Mouse (Mus musculus) hindbrain, embryonic 16.5 days (tissue): ENCODE results near the gene Mllt6. TPM values are rescaled to one million over a fixed set of nuclear protein-coding genes. Genes with fewer than 3 reads are reported as not detected.

Experiments used
- ATAC-seq: fragments of 200-750 bp; cut with Nextera tagmentation; 2 replicates; pipeline ENCODE4 v1.8.0; 2017; ENCODE audit warnings: moderate TSS enrichment, moderate library complexity
- H3K27ac ChIP-seq: fragments of 300-500 bp; sonication (generic); 2 replicates; pipeline ENCODE4 v1.5.1; 2014; ENCODE audit warnings: low read depth, mild to moderate bottlenecking, control low read depth, low read length, moderate library complexity
- H3K27me3 ChIP-seq: fragments of 300-500 bp; sonication (generic); replicated peaks from 2 replicates; pipeline ENCODE4 v1.6.1; 2014; ENCODE audit warnings: low read length; ENCODE audit not compliant: control insufficient read depth, insufficient read depth
- H3K36me3 ChIP-seq: fragments of 300-500 bp; sonication (generic); 2 replicates; pipeline ENCODE4 v1.6.1; 2014; ENCODE audit warnings: mild to moderate bottlenecking, low read length, moderate library complexity, mixed read lengths; ENCODE audit not compliant: control insufficient read depth, insufficient read depth
- H3K4me1 ChIP-seq: fragments of 300-500 bp; sonication (generic); 2 replicates; pipeline ENCODE4 v1.6.1; 2014; ENCODE audit warnings: low read depth, low read length; ENCODE audit not compliant: control insufficient read depth, insufficient read depth
- H3K4me2 ChIP-seq: fragments of 300-500 bp; sonication (generic); 2 replicates; pipeline ENCODE4 v1.6.1; 2014; ENCODE audit warnings: mild to moderate bottlenecking, low read length, control low read depth, moderate library complexity
- H3K4me3 ChIP-seq: fragments of 300-500 bp; sonication (generic); 2 replicates; pipeline ENCODE4 v1.5.1; 2014; ENCODE audit warnings: mild to moderate bottlenecking, low read length, control low read depth, moderate library complexity
- H3K9ac ChIP-seq: fragments of 300-500 bp; sonication (generic); 2 replicates; pipeline ENCODE4 v1.6.1; 2014; ENCODE audit warnings: low read depth, mild to moderate bottlenecking, control low read depth, low read length, moderate library complexity
- H3K9me3 ChIP-seq: fragments of 300-500 bp; sonication (generic); 2 replicates; pipeline ENCODE4 v1.6.1; 2014; ENCODE audit warnings: mild to moderate bottlenecking, low read length, moderate library complexity; ENCODE audit not compliant: control insufficient read depth
- WGBS: fragments of 180-500 bp; shearing (Covaris S2); extraction: QIAGEN DNeasy Blood & Tissue Kit; methylation state at CpG from one replicate; pipeline ENCODE4 v1.1.7; 2014; 5-methylcytosine and 5-hydroxymethylcytosine counted together
- polyA plus RNA-seq: library from polyadenylated mRNA; unstranded; fragments of >200 nt; fragmentation: Nextera tagmentation; extraction: Ambion mirVana; gene quantifications from 2 replicates; pipeline ENCODE4 v1.2.1, GENCODE M21; 2015

Gene Mllt6
- polyA plus RNA-seq, 1 experiment from 2014 or later: 3.1 TPM

DNA sequence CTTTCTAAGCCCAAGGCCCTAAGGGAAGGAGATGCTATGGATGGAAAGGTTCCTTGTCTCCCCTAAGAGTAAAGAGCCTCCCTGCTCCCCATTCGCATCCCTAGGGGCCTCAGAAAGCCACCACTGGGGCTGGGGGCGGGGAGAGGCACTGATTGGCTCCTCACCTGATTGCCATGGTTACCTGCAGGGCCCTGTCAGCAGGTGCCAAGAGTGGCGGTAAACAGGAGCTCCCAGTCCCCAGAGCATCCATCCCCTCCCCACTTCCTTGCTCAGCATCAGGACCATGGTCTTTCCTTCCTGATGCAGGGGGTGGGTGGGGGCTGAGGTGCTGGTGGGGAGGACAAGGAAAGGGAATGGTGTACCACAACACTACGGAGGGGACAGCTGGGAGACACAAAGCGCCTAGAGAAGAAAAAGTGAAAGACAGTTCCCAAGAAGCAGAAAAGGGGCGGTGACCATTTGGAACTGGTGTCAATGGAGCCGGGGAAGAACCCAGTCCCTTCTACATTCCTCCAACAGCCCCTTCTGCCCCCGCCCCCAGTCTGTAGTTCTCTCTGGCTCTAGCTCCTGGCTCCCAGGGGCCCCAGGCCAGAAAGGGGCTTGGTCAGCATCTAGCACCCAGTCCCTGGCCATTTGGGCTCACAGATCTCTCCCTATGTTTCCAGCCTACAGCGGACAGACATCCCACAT is 32.6 kb downstream of the Mllt6 start:
- H3K27ac ChIP-seq: peak overlapping the region; percentile 60
- no peaks in the 10 kb centered on the region for H3K27me3 ChIP-seq
- ATAC-seq: no peak
- H3K4me3 ChIP-seq: peak overlapping the region; percentile 12
- WGBS: 19% methylated on average over 9 of the region's 9 CpGs
- peak overlapping the region; percentile 52 for H3K4me2 ChIP-seq
- peaks cover 12% of the 10 kb centered on the region for H3K36me3 ChIP-seq
- peaks cover 44% of the 10 kb centered on the region for H3K4me1 ChIP-seq
- no peaks in the 10 kb centered on the region for H3K9me3 ChIP-seq
- peak overlapping the region; percentile 12; the same call in 1 of the 2 replicates for H3K9ac ChIP-seq

DNA sequence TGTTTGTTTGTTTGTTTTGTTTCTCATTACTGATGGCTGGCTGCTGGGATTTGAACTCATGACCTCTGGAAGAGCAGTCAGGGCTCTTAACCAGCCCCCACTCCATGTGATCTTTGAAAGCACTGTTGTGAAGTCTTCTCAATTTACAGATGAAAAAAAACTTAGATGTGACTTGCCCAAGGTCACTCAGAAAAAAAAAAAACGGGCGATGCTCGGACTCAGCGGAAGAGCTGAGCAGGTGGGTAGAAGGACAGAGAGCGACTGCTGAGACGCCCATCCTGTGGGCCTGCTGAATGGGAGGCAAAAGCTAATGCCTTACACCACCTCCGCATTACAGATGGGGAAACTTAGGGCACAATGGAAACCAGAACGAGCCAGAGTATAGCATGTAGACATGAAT is 33.5 kb downstream of the Mllt6 start:
- H3K4me2 ChIP-seq: peak overlapping the region; percentile 89
- no peak for ATAC-seq
- no peaks in the 10 kb centered on the region for H3K9me3 ChIP-seq
- peaks cover 4% of the 10 kb centered on the region; the same call in 1 of the 2 replicates for H3K36me3 ChIP-seq
- H3K4me1 ChIP-seq: peaks cover 52% of the 10 kb centered on the region
- no peak overlapping the region; the same call in 1 of the 2 replicates for H3K4me3 ChIP-seq
- WGBS: 63% methylated on average over 8 of the region's 8 CpGs
- no peaks in the 10 kb centered on the region for H3K27me3 ChIP-seq
- H3K9ac ChIP-seq: no peak overlapping the region
- H3K27ac ChIP-seq: no peak overlapping the region

DNA sequence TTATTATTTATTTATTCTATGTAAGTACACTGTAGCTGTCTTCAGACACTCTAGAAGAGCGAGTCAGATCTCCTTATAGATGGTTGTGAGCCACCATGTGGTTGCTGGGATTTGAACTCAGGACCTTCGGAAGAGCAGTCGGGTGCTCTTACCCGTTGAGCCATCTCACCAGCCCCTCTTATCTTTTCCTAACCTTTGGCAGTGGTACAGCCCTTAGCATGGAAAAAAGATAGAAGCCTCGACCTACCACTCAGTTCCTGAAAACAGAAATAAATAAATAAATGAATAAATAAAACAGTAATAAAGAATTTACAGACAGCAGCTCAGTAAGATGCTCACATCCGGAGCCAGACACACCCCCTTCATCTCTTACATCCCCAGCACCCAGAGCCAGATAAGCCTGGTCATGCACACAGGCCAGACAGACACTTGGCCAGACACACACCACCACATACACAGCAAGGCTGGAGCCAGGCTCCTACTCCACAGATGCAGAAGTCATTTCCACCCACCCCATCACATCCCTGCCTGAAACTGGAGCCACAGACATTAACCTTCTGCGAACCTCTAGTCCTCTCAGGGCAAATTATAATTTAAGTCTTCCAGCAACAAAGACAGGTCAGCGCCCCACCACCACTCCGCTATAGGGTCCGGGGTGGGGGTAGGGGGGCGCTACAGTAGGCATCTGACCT is 34.1 kb downstream of the Mllt6 start:
- WGBS: 49% methylated on average over 11 of the region's 11 CpGs

DNA sequence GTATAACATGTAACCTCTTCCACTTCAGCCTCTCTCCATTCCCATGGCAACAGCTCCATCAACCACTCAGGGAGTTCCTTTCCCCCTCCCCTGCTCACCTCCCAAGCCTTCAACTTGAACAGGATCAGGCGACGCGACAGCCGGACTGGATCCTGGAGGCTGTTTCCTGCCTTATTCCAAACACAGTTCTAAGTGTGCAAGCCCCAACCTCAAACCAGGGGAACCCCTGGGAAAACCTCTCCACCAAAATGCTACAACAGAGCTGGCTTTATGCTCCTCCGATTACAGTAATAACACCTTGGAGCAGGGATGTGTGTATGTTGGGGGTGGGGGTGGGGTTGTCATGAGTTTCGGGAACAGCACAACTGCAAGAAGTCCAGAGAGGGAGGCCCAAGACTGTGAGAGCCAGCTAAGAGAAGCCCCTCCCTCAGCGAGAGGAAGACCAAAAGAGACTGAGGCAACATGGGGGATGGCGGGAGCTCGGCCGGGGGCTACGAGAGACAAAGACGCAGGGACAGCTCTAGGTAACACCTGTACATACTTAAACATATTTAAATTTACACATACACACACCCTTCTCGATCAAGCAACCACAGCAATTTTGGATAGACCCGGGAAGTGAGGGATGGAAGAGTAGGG is 34.8 kb downstream of the Mllt6 start:
- H3K9ac ChIP-seq: peak overlapping the region; percentile 92
- H3K4me3 ChIP-seq: peak overlapping the region; percentile 86
- 1% methylated on average over 14 of the region's 14 CpGs for WGBS
- no peaks in the 10 kb centered on the region for H3K36me3 ChIP-seq
- ATAC-seq: no peak
- H3K9me3 ChIP-seq: no peaks in the 10 kb centered on the region
- H3K27ac ChIP-seq: peak overlapping the region; percentile 97
- no peaks in the 10 kb centered on the region for H3K27me3 ChIP-seq
- peaks cover 56% of the 10 kb centered on the region for H3K4me1 ChIP-seq
- H3K4me2 ChIP-seq: peak overlapping the region; percentile 89

More for the DNA sequence above, 34.1 kb downstream of the Mllt6 start:
- peaks cover 56% of the 10 kb centered on the region for H3K4me1 ChIP-seq
- no peaks in the 10 kb centered on the region for H3K27me3 ChIP-seq
- H3K4me3 ChIP-seq: peak overlapping the region; percentile 86
- H3K9me3 ChIP-seq: no peaks in the 10 kb centered on the region
- ATAC-seq: no peak
- H3K27ac ChIP-seq: peak overlapping the region; percentile 97
- H3K36me3 ChIP-seq: no peaks in the 10 kb centered on the region
- peak overlapping the region; percentile 89 for H3K4me2 ChIP-seq
- H3K9ac ChIP-seq: peak overlapping the region; percentile 92

DNA sequence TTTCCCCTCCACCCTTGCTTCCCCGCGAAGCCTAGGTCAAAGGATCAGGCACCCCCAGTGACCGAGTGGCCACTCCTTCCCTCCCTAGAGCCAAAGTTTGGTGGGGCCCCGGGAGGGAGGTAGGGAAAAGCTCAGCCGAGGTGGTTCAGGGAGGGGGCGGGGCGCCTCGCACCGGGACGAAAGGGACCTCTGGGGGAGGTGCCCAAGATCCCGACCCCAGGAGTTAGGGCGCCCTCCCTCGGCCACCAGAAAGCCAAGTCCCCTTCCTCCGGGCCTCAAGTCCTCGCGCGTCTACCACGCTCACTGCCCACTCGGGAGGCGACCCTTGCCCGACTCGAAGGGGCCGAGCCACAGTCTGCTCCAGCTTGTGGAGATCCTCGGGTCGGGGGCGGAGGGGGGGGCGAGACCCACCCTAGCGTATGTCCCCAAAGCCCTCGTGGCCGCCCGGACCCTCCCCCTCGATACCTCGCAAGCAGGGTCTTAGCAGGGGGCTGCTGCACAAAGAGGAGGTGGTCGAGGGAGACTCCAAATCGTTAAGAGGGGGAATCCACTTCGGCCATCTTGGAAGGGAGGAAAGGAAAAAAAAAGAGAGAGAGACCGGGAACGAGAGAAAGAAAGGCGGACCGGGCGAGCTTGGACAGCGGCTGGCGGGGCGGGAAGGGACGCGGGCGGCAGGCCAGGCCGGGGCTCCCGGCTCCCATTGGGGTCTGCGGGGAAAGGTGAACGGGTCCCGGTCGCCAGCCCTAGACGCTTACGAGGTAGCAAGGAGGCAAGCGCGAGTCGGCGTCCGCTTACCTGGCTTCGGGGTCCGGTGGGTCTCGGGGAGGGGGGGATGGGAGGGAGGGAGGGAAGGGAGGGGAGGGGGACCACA is 35.8 kb downstream of the Mllt6 start:
- peaks cover 54% of the 10 kb centered on the region for H3K4me1 ChIP-seq
- no peaks in the 10 kb centered on the region for H3K27me3 ChIP-seq
- H3K36me3 ChIP-seq: no peaks in the 10 kb centered on the region
- H3K4me3 ChIP-seq: peak overlapping the region; percentile 86
- peak overlapping the region; percentile 89 for H3K4me2 ChIP-seq
- under 1% methylated on average over 63 of the region's 63 CpGs for WGBS
- no peaks in the 10 kb centered on the region for H3K9me3 ChIP-seq
- no peak for ATAC-seq
- peak overlapping the region; percentile 92 for H3K9ac ChIP-seq
- peak overlapping the region; percentile 97 for H3K27ac ChIP-seq

DNA sequence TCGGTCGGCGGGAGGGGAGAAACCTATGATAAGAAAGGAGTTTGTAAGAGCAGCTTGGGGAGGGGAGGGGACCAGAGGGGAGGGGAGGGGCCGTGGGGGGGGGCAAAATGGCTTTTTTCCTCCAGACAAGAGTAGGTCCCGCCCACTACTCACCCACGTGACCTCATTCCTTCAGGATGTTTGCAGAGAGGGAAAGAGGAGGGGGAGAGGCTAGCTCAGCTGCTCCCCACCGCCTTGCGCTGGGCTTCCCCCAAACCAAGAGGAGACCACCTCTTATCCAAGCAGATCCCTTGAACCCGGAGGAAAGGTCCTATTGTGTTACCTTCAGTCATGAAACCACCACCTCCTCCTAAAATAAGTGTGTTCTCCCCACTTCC is 36.4 kb downstream of the Mllt6 start:
- H3K27ac ChIP-seq: peak overlapping the region; percentile 97
- WGBS: 0% methylated on average over 6 of the region's 9 CpGs
- H3K27me3 ChIP-seq: no peaks in the 10 kb centered on the region
- peak overlapping the region; percentile 92 for H3K9ac ChIP-seq
- no peaks in the 10 kb centered on the region for H3K9me3 ChIP-seq
- H3K4me2 ChIP-seq: peak overlapping the region; percentile 89
- ATAC-seq: peak; percentile 19; the same call in 1 of the 2 replicates
- H3K4me3 ChIP-seq: peak overlapping the region; percentile 86
- peaks cover 54% of the 10 kb centered on the region for H3K4me1 ChIP-seq
- H3K36me3 ChIP-seq: no peaks in the 10 kb centered on the region

DNA sequence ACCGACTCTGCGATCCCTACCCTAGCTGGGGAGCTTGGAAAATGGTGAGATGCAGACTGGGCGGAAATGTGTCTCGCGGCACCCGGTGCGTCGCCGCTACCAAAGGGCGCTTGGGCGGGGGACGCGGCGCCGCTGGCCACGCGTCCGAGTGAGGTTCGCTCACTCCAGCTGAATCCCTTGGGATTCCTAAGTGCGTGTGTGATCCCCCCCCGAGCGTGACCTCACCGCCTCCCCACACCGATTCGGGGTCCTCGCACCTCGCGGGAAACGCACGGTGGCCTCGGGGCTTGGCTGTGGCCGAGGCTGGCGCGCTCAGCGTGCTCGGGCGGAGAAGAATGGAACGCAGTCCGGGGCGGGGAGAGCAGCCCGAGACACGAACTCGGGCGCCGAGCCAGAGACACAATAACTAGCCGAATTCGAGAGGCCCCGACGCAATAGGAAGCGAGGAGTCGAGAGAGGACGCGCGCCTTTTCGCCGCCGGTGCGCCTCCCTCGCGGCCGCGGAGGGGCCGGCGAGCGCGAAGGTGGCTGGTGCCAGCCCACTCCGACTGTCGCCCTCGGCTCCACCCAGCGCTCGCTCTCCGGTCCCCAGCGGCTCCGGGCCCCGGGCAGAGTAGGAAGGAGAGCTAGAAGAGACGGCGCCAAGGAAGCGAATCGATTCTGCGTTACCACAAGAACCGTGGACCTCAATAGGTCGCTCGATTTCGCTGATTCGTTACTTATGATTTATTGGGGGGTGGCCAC is 37.0 kb downstream of the Mllt6 start, which contains the start of gene Pcgf2:
Gene Pcgf2 (minus strand): TSS at position 495 of the 743 bp plus-strand sequence.
- H3K4me1 ChIP-seq: peaks cover 50% of the 10 kb centered on the region
- H3K27me3 ChIP-seq: no peaks in the 10 kb centered on the region
- under 1% methylated on average over 83 of the region's 85 CpGs for WGBS
- no peaks in the 10 kb centered on the region for H3K9me3 ChIP-seq
- H3K4me2 ChIP-seq: peak within 1 kb of the TSS; percentile 89
- no peaks in the 10 kb centered on the region for H3K36me3 ChIP-seq
- peak within 1 kb of the TSS; percentile 92 for H3K9ac ChIP-seq
- H3K4me3 ChIP-seq: peak within 1 kb of the TSS; percentile 86
- peak within 1 kb of the TSS; percentile 97 for H3K27ac ChIP-seq
- ATAC-seq: peak; percentile 7; the same call in 1 of the 2 replicates
